Mouse (Mus musculus) bone marrow macrophage, adult 2 months (primary cell): Measurements from ENCODE around the gene Oas2.

Experiments
- CTCF ChIP-seq: IDR thresholded peaks from 2 replicates; pipeline ENCODE4 v1.5.1; 2012; ENCODE audit warnings: low read depth, mild to moderate bottlenecking, low read length, moderate library complexity
- POLR2A ChIP-seq: IDR thresholded peaks from 2 replicates; pipeline ENCODE4 v1.6.1; 2012; ENCODE audit warnings: mild to moderate bottlenecking, low read depth, low read length, borderline replicate concordance

- no peak for TF ChIP-seq POLR2A
- TF ChIP-seq CTCF: no peak
These were observed 16.9 kb downstream of the Oas2 start for GRCm38 (mm10) chr5:120732740-120733139.
